Mouse (Mus musculus) urinary bladder, adult 18-20 months (tissue): ENCODE results near the gene Csf3.
"Not testable (repeated sequence)": the region's sequence is repeated elsewhere in the genome, so short reads cannot be mapped to it uniquely, and the experiment has no call there.

Experiments used
- DNase-seq, 2 experiments: peaks; one replicate each; pipeline ENCODE4 v3.0.0; 2022; ENCODE audit warnings: low spot score in 2 of 2, mixed read lengths in 2 of 2

Csf3 gene

GRCm38 (mm10) chr11:98729119-98729588, 28.1 kb downstream of the Csf3 start, which contains the start of gene Med24:
Gene Med24 (minus strand): TSS chr11:98729435.
- DNase-seq = peak; percentile 52 to 86

- DNase-seq = no peak
Observed at GRCm38 (mm10) chr11:98730727-98731126, 29.7 kb downstream of the Csf3 start.

- DNase-seq = no peak
Observed at GRCm38 (mm10) chr11:98731134-98731533, 30.1 kb downstream of the Csf3 start.

- no peak for DNase-seq
Observed at GRCm38 (mm10) chr11:98734020-98734419, 33.0 kb downstream of the Csf3 start.

- DNase-seq = no peak
Observed at GRCm38 (mm10) chr11:98735111-98735510, 34.0 kb downstream of the Csf3 start.

GRCm38 (mm10) chr11:98736176-98736575, 35.1 kb downstream of the Csf3 start:
- no peak for DNase-seq

- DNase-seq = not testable (repeated sequence)
Observed at GRCm38 (mm10) chr11:98737220-98737619, 36.2 kb downstream of the Csf3 start.

GRCm38 (mm10) chr11:98738428-98738911, 37.4 kb downstream of the Csf3 start:
- DNase-seq = no peak

- no peak for DNase-seq
Observed at GRCm38 (mm10) chr11:98738925-98739324, 37.9 kb downstream of the Csf3 start.

GRCm38 (mm10) chr11:98740026-98740392, 38.9 kb downstream of the Csf3 start:
- peak in 1 of 2 experiments; percentile 28 for DNase-seq

- DNase-seq = peak; percentile 42 to 61
Observed at GRCm38 (mm10) chr11:98740393-98741050, 39.5 kb downstream of the Csf3 start, which contains the start of gene Thra. Gene Thra (plus strand): TSS chr11:98740638.

- peak in 1 of 2 experiments; percentile 23 for DNase-seq
Observed at GRCm38 (mm10) chr11:98741051-98741620, 40.1 kb downstream of the Csf3 start.

- DNase-seq = peak; percentile 67 to 82
Observed at GRCm38 (mm10) chr11:98741622-98742396, 40.7 kb downstream of the Csf3 start.

GRCm38 (mm10) chr11:98742397-98743291, 41.6 kb downstream of the Csf3 start:
- DNase-seq = peak in 1 of 2 experiments; percentile 39

GRCm38 (mm10) chr11:98743655-98744345, 42.7 kb downstream of the Csf3 start:
- DNase-seq = peak in 1 of 2 experiments; percentile 27

GRCm38 (mm10) chr11:98744456-98745019, 43.5 kb downstream of the Csf3 start:
- DNase-seq = no peak

GRCm38 (mm10) chr11:98745932-98746853, 45.1 kb downstream of the Csf3 start:
- DNase-seq = no peak

- DNase-seq = peak in 1 of 2 experiments; percentile 84
Observed at GRCm38 (mm10) chr11:98746855-98747693, 46.0 kb downstream of the Csf3 start.
